Mouse (Mus musculus) olfactory bulb, adult 2 months (tissue): ENCODE measurements around the gene 1700017B05Rik.

ENCODE experiments used
- CTCF ChIP-seq: fragments of 200-500 bp; IDR thresholded peaks from 2 replicates; pipeline ENCODE4 v1.5.1; 2012; ENCODE audit warnings: low read depth, mild to moderate bottlenecking, low read length, moderate library complexity; ENCODE audit not compliant: insufficient read depth
- POLR2A ChIP-seq: fragments of 200-500 bp; IDR thresholded peaks from 2 replicates; pipeline ENCODE4 v1.6.1; 2012; ENCODE audit warnings: mild to moderate bottlenecking, low read depth, low read length, moderate library complexity; ENCODE audit not compliant: insufficient read depth

DNA sequence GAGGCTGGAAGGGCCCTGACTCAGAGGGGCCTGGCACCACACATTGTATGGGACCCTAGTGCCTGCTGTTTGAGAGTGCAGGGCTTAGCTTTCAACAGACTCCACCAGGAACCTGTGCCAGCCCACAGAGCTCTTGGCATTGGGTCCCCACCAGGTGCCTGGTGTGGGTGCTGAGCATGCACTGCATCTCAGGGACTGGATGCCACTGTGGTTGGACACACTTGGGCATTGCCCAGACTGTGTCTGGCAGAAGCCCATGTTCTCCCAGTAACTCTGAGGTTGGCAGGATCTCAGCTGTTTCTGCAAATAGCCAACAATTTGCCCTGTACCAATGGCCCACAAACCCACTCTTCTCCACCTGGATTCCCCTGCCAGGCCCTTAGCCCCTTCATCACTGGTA, 13.9 kb upstream of the 1700017B05Rik start:
- no peak for TF ChIP-seq CTCF
- no peak for TF ChIP-seq POLR2A
